Mouse (Mus musculus) inflammation-experienced regulatory T-cells, adult 6 months (primary cell): ENCODE results near the gene C77080. TPM values are rescaled to one million over a fixed set of nuclear protein-coding genes. Genes with fewer than 3 reads are reported as not detected.

Experiments
- ATAC-seq: one replicate; pipeline ENCODE4 v1.8.0; 2017
- polyA plus RNA-seq, 3 experiments: library from polyadenylated mRNA; unstranded; fragments of 100-300 nt; shearing (Covaris generic); gene quantifications; one replicate each; pipeline ENCODE4 v1.2.1; 2017

The C77080 gene
- under 1 TPM; 0.21 to 0.25 (median 0.24) TPM for polyA plus RNA-seq

- no peak for ATAC-seq
Measured at GRCm38 (mm10) chr4:129261196-129261595, at the start of gene C77080. Gene C77080 (minus strand): TSS chr4:129261404.

- no peak for ATAC-seq
Measured at GRCm38 (mm10) chr4:129307936-129308335, 46.7 kb upstream of the C77080 start.

- ATAC-seq, result no peak
Measured at GRCm38 (mm10) chr4:129304306-129304705, 43.1 kb upstream of the C77080 start.

GRCm38 (mm10) chr4:129303816-129304215 is 42.6 kb upstream of the C77080 start:
- ATAC-seq, result no peak

GRCm38 (mm10) chr4:129303401-129303800 is 42.2 kb upstream of the C77080 start:
- ATAC-seq, result no peak

GRCm38 (mm10) chr4:129299121-129299520 is 37.9 kb upstream of the C77080 start:
- no peak for ATAC-seq

GRCm38 (mm10) chr4:129297724-129298123 is 36.5 kb upstream of the C77080 start:
- no peak for ATAC-seq

GRCm38 (mm10) chr4:129296066-129296465 is 34.9 kb upstream of the C77080 start:
- no peak for ATAC-seq

- no peak for ATAC-seq
Measured at GRCm38 (mm10) chr4:129295188-129295587, 34.0 kb upstream of the C77080 start.

- ATAC-seq, result no peak
Measured at GRCm38 (mm10) chr4:129293702-129294101, 32.5 kb upstream of the C77080 start.

GRCm38 (mm10) chr4:129292831-129293230 is 31.6 kb upstream of the C77080 start:
- no peak for ATAC-seq

GRCm38 (mm10) chr4:129289671-129290070 is 28.5 kb upstream of the C77080 start:
- no peak for ATAC-seq

GRCm38 (mm10) chr4:129288067-129288466 is 26.9 kb upstream of the C77080 start:
- no peak for ATAC-seq

GRCm38 (mm10) chr4:129287472-129287981 is 26.3 kb upstream of the C77080 start, which contains the start of gene Sync:
Gene Sync (plus strand): TSS chr4:129287617.
- no peak for ATAC-seq

- ATAC-seq, result no peak
Measured at GRCm38 (mm10) chr4:129286683-129287471, 25.7 kb upstream of the C77080 start.

- no peak for ATAC-seq
Measured at GRCm38 (mm10) chr4:129286001-129286682, 24.9 kb upstream of the C77080 start.

GRCm38 (mm10) chr4:129284685-129285084 is 23.5 kb upstream of the C77080 start:
- ATAC-seq, result no peak

GRCm38 (mm10) chr4:129283226-129283625 is 22.0 kb upstream of the C77080 start:
- no peak for ATAC-seq

GRCm38 (mm10) chr4:129282786-129283185 is 21.6 kb upstream of the C77080 start:
- no peak for ATAC-seq

- peak; percentile 80 for ATAC-seq
Measured at GRCm38 (mm10) chr4:129276453-129276865, 15.3 kb upstream of the C77080 start.

- no peak for ATAC-seq
Measured at GRCm38 (mm10) chr4:129272756-129273046, 11.5 kb upstream of the C77080 start.

- ATAC-seq, result peak; percentile 64
Measured at GRCm38 (mm10) chr4:129271991-129272755, 11.0 kb upstream of the C77080 start.

GRCm38 (mm10) chr4:129268698-129269097 is 7.5 kb upstream of the C77080 start:
- no peak for ATAC-seq
